Mouse (Mus musculus): Measurements from ENCODE around the gene Ghdc.

Ghdc gene

DNA sequence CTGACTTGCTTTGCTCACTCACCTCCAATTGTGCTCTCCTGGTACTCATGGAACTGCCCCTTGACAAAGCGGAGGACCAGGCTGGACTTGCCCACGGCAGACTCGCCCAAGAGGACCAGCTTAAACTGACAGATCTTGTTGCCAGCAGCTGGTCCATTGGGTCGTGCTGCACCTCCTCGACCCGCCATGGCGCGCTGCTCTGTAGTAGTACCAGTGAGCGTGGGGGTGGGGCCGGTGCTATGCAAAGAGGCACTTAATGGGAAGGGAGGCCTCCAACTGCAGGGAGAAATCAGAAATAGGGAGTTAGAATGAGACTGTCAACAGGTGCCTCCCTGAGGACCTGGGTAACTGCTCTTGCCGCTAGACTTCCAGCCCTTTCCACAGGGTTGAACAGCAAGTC lies 50.9 kb downstream of the Ghdc start:
- in situ Hi-C loops (cut with MboI, MseI) = no loop called here

DNA sequence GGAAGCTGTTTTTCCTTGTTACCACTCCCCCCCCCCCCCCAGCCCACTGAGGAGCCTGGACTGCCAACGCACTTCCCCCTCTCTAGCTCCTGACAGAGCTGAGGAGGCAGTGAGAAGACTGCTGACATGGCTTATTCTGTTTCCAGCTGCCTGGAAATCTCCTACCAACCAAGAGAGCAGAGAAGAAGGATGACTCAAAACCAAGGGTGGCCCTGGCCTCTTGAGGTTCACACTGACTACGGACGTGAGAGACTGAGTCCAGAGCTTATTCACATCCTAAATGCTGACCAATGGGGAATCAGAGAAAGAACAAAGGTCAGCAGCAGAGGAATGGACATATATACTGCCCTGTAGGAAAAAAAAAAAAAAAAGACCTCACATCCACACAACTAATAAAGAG lies 51.4 kb downstream of the Ghdc start:
- in situ Hi-C loops (cut with MboI, MseI) = no loop called here

GRCm38 (mm10) chr11:100718866-100719265 lies 51.9 kb downstream of the Ghdc start:
- in situ Hi-C loops (cut with MboI, MseI) = no loop called here

DNA sequence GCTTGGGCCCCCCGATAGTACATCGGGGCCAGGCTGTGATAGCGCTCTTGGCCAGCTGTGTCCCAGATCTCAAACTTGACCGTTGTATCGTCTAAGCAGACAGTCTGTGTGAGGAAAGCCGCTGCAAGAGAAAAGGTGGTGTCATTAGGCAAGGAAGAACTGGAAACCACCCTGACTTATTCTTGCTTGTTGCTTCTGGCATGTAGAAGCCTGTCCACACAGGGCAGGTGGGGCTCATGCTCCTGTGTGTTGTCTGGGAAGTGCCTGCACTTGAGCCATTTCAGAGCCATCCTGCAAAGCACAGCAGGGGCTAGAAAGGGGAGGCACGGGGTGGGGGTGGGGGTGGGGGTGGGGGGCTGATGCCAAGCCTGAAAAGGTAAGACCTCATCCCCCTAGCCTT lies 52.3 kb downstream of the Ghdc start:
- in situ Hi-C loops (cut with MboI, MseI) = no loop called here

GRCm38 (mm10) chr11:100716649-100717048 lies 54.1 kb downstream of the Ghdc start:
- in situ Hi-C loops (cut with MboI, MseI) = no loop called here
